Mouse (Mus musculus): ENCODE measurements around the gene Fbxo9. TPM values are rescaled to one million over a fixed set of nuclear protein-coding genes. Genes with fewer than 3 reads are reported as not detected.
"Not testable (repeated sequence)": the region's sequence is repeated elsewhere in the genome, so short reads cannot be mapped to it uniquely, and the experiment has no call there.

Fbxo9 gene
- 25.0 and 27.8 TPM in 2 replicates for polyA plus RNA-seq (2016; fragmentation: Nextera tagmentation; extraction: Ambion mirVana)

DNA sequence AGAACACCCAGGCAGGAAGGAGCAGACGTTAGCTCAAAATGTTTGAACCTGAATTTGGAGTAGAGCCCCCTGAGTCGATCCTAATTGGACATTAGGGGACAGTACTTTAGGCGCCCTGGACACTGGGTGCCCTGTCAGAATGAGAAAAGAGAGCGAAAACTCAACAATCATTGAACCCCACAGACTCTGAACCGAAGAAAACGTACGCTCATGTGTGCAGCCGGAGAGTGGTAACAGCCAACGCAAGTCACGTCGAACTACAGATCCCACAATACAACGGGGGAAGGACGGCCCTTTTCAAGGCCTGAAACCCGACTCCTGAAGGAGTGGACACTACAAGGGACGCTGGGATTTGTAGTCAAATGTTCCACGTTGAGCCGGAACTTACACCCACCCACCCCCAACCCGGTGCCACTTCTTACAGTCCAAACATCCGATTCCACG lies at the start of gene Fbxo9, which contains the start of gene Ick:
Fbxo9 (minus strand) TSS at position 270 of the 444 bp plus-strand sequence.
Ick (plus strand) TSS at position 397 of the 444 bp plus-strand sequence.
- H3K4me1 ChIP-seq (replicated peaks), result peaks cover 27% of the 10 kb centered on the region
- WGBS, result under 1% methylated on average over 20 of the region's 20 CpGs

DNA sequence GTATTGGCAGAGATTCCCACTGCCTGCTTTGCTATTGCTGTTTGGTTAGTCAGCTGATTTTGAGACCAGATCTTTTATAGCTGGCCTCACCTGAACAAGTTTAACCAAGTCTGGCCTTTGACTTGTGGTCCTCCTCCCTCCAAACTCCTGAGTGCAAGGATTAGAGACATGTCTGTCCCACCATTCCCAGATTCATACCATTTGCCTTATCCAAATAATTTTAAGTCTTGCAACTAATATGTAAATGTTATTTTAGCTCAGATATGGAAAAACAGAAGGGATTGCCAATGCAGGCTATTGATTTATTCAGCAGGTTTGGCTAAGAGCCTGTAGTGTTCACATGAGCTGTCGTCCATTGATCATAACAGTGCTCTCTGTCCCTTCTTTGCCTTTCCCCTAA lies 48.4 kb upstream of the Fbxo9 start:
- Histone ChIP-seq H3K27me3 (ENCODE audit: insufficient read depth, poor library complexity, severe bottlenecking) (no peaks in the 10 kb centered on the region), H3K36me3 (peaks cover 99% of the 10 kb centered on the region), H3K4me3 (no peak overlapping the region), H3K27ac (no peak overlapping the region), H3K9me3 (no peaks in the 10 kb centered on the region), H3K4me1 (replicated peaks) (no peaks in the 10 kb centered on the region)
- 96% methylated on average over 1 of the region's 1 CpGs for WGBS
- DNase-seq (ENCODE audit: low spot score), result no peak

More for the DNA sequence above, at the start of gene Fbxo9, which contains the start of gene Ick:
- peak within 1 kb of the TSS; percentile 87 for H3K4me3 ChIP-seq
- H3K9me3 ChIP-seq, result no peaks in the 10 kb centered on the region
- H3K27ac ChIP-seq, result peak within 1 kb of the TSS; percentile 94
- H3K36me3 ChIP-seq, result no peaks in the 10 kb centered on the region
- DNase-seq (ENCODE audit: low spot score), result peak; percentile 87
- peaks cover 4% of the 10 kb centered on the region; the same call in 1 of the 2 replicates for H3K27me3 ChIP-seq (ENCODE audit: insufficient read depth, poor library complexity, severe bottlenecking)

DNA sequence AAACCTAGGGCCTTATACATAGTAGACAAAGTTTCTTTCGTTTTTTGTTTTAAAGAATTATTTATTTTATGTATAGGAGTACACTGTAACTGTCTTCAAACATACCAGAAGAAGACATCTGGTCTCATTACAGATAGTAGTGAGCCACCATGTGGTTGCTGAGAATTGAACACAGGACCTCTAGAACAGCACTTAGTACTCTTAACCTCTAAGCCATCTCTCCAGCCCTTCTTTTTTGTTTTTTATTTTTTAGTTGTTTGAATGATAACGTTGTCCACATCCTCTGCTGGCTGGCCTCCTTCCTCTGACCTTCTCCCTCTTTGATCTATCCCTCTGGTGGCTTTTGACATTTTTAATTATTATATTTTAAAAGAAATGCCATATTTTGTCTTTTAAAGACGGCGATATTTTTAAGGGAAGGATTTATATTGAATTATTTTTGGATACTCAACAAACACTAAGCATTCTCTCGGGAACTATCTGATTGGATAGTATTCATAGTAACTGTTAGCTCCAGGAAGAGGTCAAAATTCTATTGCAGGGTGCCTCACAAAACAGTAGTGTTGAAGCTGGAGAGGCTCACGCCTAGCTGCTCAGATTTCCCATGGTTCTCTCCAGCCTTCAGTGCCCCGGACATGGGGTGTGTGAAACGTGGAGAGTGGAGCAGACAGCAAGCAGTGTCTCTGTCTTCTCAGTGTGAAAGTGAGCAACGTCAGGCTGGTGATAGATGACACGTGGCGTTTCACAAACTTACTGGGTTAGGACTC lies 45.5 kb upstream of the Fbxo9 start:
- Histone ChIP-seq H3K4me1 (replicated peaks) (no peaks in the 10 kb centered on the region), H3K27ac (no peak overlapping the region), H3K27me3 (ENCODE audit: insufficient read depth, poor library complexity, severe bottlenecking) (no peaks in the 10 kb centered on the region), H3K36me3 (peaks cover 98% of the 10 kb centered on the region), H3K4me3 (no peak overlapping the region), H3K9me3 (no peaks in the 10 kb centered on the region)
- 89% methylated on average over 11 of the region's 11 CpGs for WGBS
- no peak for DNase-seq (ENCODE audit: low spot score)

DNA sequence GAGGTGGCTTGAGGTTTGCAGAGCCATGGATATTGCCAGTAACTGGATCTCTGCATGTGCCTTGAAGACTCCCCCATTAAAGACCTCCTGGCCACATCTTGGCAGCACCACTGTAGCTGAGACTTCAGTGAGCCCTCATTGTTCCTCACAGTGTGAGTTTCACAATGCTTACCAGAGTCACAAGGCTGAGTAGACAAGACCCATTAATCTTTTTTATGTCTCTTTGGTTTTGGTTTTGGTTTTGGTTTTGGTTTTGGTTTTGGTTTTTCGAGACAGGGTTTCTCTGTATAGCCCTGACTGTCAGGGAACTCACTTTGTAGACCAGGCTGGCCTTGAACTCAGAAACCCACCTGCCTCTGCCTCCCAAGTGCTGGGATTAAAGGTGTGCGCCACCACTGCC lies 40.9 kb upstream of the Fbxo9 start:
- DNase-seq (ENCODE audit: low spot score); H3K27me3 ChIP-seq (ENCODE audit: insufficient read depth, poor library complexity, severe bottlenecking); H3K27ac ChIP-seq; H3K4me3 ChIP-seq; H3K4me1 ChIP-seq (replicated peaks); H3K9me3 ChIP-seq: not testable (repeated sequence)
- peaks cover 98% of the 10 kb centered on the region for H3K36me3 ChIP-seq
- WGBS, result 95% methylated on average over 2 of the region's 2 CpGs

DNA sequence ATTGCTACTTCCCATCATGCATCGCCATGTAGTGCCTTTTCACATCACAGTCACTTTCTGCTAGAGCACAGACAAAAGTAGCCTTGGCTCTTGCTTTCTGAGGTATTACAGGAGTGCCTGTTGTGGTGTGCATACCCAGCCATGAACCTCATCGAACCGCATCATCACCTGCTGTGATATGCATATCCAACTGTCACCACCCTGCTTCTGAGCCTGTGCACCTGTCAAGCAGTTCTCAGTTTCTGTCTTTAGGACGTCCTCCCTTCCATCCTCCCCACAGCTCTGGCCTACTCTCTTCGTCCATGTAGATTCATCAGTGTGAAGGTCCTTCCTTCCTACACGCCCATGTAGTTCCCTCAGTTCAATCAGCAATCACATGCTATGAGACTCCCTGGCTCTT lies 39.3 kb upstream of the Fbxo9 start:
- no peak for DNase-seq (ENCODE audit: low spot score)
- WGBS, result 94% methylated on average over 6 of the region's 6 CpGs

DNA sequence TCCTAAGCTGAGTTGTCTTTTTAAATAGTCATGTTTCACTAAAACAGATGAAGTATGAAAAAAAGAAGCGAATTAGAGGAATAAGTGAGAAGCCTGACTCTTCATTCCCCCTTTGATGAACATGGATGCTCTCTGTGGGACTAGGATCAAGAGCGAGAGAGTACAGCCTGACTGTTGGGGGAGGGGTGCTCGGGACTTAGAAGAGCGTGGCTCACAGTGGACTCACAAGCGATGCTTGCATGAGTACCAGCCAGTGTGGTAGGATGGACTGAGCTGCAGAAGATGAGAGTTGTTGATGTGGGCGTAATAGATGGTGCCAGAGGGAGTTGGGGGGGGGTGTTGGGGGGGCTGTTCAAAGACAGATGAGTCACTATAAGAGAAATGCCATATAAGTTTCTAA lies 37.8 kb upstream of the Fbxo9 start:
- 79% methylated on average over 6 of the region's 6 CpGs for WGBS
- Histone ChIP-seq H3K4me3 (no peak overlapping the region), H3K36me3 (peaks cover 99% of the 10 kb centered on the region), H3K27ac (no peak overlapping the region), H3K9me3 (peaks cover 8% of the 10 kb centered on the region), H3K4me1 (replicated peaks) (peaks cover 9% of the 10 kb centered on the region; the same call in 1 of the 2 replicates), H3K27me3 (ENCODE audit: insufficient read depth, poor library complexity, severe bottlenecking) (no peaks in the 10 kb centered on the region)
- no peak for DNase-seq (ENCODE audit: low spot score)

More for the DNA sequence above, 39.3 kb upstream of the Fbxo9 start:
- H3K9me3 ChIP-seq, result no peaks in the 10 kb centered on the region
- H3K4me1 ChIP-seq (replicated peaks), result peaks cover 9% of the 10 kb centered on the region; the same call in 1 of the 2 replicates
- H3K36me3 ChIP-seq, result peaks cover 98% of the 10 kb centered on the region
- H3K27me3 ChIP-seq (ENCODE audit: insufficient read depth, poor library complexity, severe bottlenecking), result no peaks in the 10 kb centered on the region
- H3K27ac ChIP-seq, result no peak overlapping the region
- no peak overlapping the region for H3K4me3 ChIP-seq

DNA sequence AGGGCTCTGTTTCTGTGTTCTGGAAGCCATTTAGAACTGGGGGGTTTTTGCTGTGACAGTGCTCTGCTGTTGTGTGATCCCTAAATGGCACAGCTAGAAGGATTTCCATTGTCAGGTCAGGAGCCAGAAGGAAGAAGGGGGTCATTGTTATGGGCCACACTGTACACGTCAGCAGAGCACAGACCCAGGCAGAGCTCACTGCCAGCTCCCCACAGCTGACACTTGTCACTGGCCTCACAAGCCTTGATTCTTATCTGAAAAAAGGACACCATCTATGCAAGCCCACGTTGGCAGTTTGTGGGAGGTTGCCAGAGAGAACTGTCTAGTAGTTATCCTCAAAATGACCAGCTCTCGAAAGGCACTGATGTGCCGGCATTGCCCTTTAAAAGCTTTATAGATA lies 37.2 kb upstream of the Fbxo9 start:
- no peak for DNase-seq (ENCODE audit: low spot score)
- H3K27me3 ChIP-seq (ENCODE audit: insufficient read depth, poor library complexity, severe bottlenecking), result no peaks in the 10 kb centered on the region
- peaks cover 11% of the 10 kb centered on the region for H3K9me3 ChIP-seq
- peaks cover 99% of the 10 kb centered on the region for H3K36me3 ChIP-seq
- H3K4me3 ChIP-seq, result no peak overlapping the region
- H3K4me1 ChIP-seq (replicated peaks), result peaks cover 9% of the 10 kb centered on the region; the same call in 1 of the 2 replicates
- 80% methylated on average over 4 of the region's 4 CpGs for WGBS
- no peak overlapping the region for H3K27ac ChIP-seq

DNA sequence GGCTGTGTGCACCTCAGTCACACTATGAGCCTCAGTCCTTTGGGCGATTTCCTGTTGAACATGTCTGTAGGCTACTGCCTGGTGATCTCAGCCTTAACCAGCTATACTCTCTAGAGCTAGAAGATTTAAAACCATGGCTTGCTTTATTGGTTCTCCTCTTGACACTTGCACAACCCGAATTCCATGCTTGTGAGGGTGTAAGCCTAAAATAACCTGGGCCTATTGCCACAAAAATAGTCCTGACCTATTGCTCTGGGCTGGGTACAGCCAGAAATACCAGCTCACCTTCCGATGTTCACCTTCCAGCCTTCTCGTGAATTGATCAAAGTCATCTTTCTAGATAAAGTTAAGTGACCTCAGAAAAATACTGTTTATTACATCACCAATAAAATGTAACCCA lies 30.6 kb upstream of the Fbxo9 start:
- H3K4me3 ChIP-seq, result no peak overlapping the region
- H3K27me3 ChIP-seq (ENCODE audit: insufficient read depth, poor library complexity, severe bottlenecking), result no peaks in the 10 kb centered on the region
- DNase-seq (ENCODE audit: low spot score), result no peak
- H3K27ac ChIP-seq, result no peak overlapping the region
- 88% methylated on average over 4 of the region's 4 CpGs for WGBS
- no peaks in the 10 kb centered on the region for H3K4me1 ChIP-seq (replicated peaks)
- peaks cover 11% of the 10 kb centered on the region for H3K9me3 ChIP-seq
- H3K36me3 ChIP-seq, result peaks cover 98% of the 10 kb centered on the region

DNA sequence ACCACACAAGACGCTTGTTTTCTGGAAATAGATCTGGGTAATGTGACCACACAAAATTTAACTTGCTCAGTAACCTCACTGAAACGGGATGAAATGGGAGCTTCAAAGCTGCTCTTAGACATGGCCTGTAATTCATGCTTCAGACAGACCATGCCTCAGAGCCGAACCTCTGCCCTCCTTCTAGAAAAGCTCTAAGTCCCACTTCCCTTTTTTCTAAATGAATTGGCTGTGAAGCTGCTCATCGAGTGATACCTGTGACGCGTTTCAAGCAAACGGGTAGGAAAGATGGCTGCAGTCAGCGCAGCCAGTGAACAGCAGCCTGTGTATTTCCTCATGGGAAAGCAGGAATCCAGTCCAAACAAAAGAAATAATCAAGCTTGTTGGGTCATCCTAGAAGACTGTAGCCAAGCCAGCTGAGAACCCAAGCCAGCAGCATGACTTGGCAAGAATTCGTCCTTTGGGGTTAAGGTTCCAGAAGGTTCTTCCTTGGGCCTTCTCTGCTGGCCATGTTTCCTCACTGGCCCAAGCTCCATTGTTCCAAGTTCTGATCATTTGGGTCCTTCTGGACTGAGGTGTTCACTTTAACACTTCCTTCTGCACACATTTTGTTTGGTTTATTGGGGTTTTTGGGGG lies 29.3 kb upstream of the Fbxo9 start:
- Histone ChIP-seq H3K27me3 (ENCODE audit: insufficient read depth, poor library complexity, severe bottlenecking) (no peaks in the 10 kb centered on the region), H3K9me3 (peaks cover 11% of the 10 kb centered on the region), H3K4me3 (no peak overlapping the region), H3K36me3 (peaks cover 98% of the 10 kb centered on the region), H3K4me1 (replicated peaks) (no peaks in the 10 kb centered on the region), H3K27ac (no peak overlapping the region)
- no peak for DNase-seq (ENCODE audit: low spot score)
- WGBS, result 94% methylated on average over 9 of the region's 9 CpGs

DNA sequence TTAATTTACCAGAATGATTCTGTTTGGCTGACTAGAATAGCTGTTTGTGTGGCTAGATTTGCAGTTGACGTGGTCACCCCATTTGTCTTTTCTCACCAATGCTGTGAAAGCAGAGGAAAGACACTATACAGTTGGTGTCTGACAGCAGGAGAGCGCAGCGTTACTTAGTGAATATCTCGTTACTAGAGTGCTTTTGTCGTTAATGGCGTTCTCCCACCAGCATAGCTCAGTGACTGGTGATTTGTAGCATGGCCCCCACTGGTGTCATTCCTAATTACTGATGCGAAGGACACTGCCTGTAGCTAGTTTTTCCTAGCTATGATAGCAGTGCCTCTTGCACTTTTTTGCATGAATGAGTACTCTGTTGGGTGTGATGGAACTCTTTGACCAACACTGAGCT lies 26.8 kb upstream of the Fbxo9 start:
- H3K36me3 ChIP-seq, result peaks cover 98% of the 10 kb centered on the region
- no peak for DNase-seq (ENCODE audit: low spot score)
- H3K27ac ChIP-seq, result no peak overlapping the region
- 85% methylated on average over 7 of the region's 7 CpGs for WGBS
- H3K4me3 ChIP-seq, result no peak overlapping the region
- H3K27me3 ChIP-seq (ENCODE audit: insufficient read depth, poor library complexity, severe bottlenecking), result no peaks in the 10 kb centered on the region
- no peaks in the 10 kb centered on the region for H3K9me3 ChIP-seq
- H3K4me1 ChIP-seq (replicated peaks), result no peaks in the 10 kb centered on the region

DNA sequence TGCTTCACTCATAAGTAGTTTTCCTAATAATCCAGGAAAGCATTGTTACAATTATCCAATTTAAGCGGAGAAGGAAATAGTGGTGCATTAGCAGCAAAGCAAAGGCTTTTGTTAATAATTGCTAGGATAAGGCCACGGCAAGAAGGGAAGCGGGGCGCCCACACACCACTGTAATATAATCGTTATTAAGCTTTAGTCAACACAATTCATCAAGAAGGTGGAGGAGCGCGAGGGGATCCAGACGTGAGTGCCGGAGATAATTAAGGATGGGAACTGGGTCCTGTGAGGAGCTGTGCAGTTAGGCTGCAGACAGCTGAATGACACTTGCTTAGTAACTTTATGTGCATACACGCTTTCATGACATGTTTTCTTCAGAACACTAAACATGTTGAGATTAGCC lies 17.8 kb upstream of the Fbxo9 start:
- DNase-seq (ENCODE audit: low spot score), result no peak
- peaks cover 18% of the 10 kb centered on the region for H3K4me1 ChIP-seq (replicated peaks)
- no peaks in the 10 kb centered on the region for H3K27me3 ChIP-seq (ENCODE audit: insufficient read depth, poor library complexity, severe bottlenecking)
- H3K27ac ChIP-seq, result no peak overlapping the region
- 91% methylated on average over 10 of the region's 10 CpGs for WGBS
- H3K9me3 ChIP-seq, result no peaks in the 10 kb centered on the region
- no peak overlapping the region for H3K4me3 ChIP-seq
- H3K36me3 ChIP-seq, result peaks cover 66% of the 10 kb centered on the region

DNA sequence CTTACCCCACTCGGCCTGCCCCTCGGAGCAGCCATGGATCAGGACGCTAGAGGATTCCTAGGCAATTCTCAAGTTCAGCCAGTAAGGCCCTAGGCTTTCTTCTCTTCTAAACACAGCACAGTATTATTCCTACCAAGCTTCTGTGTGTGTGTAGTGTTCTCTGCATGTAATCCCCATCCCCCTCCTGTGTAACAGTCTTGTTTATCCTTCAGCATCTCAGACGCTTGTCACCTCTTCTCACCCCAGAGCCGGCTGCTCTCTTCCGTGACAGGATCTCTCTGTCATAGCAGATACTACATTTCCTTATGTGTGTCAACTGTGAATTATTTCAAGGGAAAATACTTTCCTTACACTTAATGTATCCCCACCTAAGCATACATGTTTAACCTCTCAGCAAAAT lies 17.1 kb upstream of the Fbxo9 start:
- no peak overlapping the region for H3K4me3 ChIP-seq
- no peak overlapping the region for H3K27ac ChIP-seq
- no peak for DNase-seq (ENCODE audit: low spot score)
- H3K36me3 ChIP-seq, result peaks cover 66% of the 10 kb centered on the region
- no peaks in the 10 kb centered on the region for H3K27me3 ChIP-seq (ENCODE audit: insufficient read depth, poor library complexity, severe bottlenecking)
- WGBS, result 79% methylated on average over 6 of the region's 6 CpGs
- H3K9me3 ChIP-seq, result no peaks in the 10 kb centered on the region
- H3K4me1 ChIP-seq (replicated peaks), result peaks cover 18% of the 10 kb centered on the region

DNA sequence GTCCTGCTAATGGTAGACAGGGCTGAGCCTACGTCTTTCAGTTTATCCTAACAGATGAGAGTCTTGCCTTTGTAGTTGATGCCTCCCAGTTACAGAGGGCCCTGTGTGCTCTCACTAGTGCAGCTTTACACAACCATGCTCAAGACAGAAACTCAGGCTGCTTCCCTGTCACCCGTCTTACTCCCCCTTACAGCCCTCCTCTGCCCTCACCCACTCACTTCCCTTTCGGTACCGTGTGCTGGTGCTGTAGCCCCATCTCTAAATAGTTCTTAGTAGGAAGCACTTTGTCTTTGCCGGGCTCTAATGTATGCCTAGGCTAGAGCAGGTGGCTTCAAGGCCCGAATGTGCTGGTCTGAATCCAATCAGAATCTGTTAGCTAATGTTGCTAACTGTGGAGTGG lies 15.4 kb upstream of the Fbxo9 start:
- DNase-seq (ENCODE audit: low spot score), result no peak
- H3K9me3 ChIP-seq, result no peaks in the 10 kb centered on the region
- no peak overlapping the region for H3K27ac ChIP-seq
- peaks cover 12% of the 10 kb centered on the region for H3K4me1 ChIP-seq (replicated peaks)
- H3K4me3 ChIP-seq, result no peak overlapping the region
- H3K27me3 ChIP-seq (ENCODE audit: insufficient read depth, poor library complexity, severe bottlenecking), result no peaks in the 10 kb centered on the region
- peaks cover 58% of the 10 kb centered on the region for H3K36me3 ChIP-seq
- 90% methylated on average over 6 of the region's 6 CpGs for WGBS
